Mouse (Mus musculus) adrenal gland, adult 18-20 months (tissue): ENCODE results near the gene Snapc5. TPM values are rescaled to one million over a fixed set of nuclear protein-coding genes. Genes with fewer than 3 reads are reported as not detected.
"Not testable (repeated sequence)": the region's sequence is repeated elsewhere in the genome, so short reads cannot be mapped to it uniquely, and the experiment has no call there.

Source experiments
- DNase-seq, 2 experiments: peaks; one replicate each; pipeline ENCODE4 v3.0.0; 2021 to 2022; ENCODE audit warnings: low spot score in 2 of 2
- total RNA-seq, 2 experiments: library from RNA; stranded (reverse); gene quantifications; 1 replicate in 1 of 2; 2 replicates in 1 of 2; pipeline ENCODE4 v1.2.3; 2021

Gene Snapc5
- total RNA-seq, 2 experiments from 2014 or later, result 23.2 to 25.0 TPM

- not testable (repeated sequence) for DNase-seq
Observed at GRCm38 (mm10) chr9:64198763-64199418, 19.8 kb downstream of the Snapc5 start.

- DNase-seq, result no peak
Observed at GRCm38 (mm10) chr9:64199897-64200296, 20.8 kb downstream of the Snapc5 start.

GRCm38 (mm10) chr9:64202331-64202730 lies 23.3 kb downstream of the Snapc5 start:
- no peak for DNase-seq

DNA sequence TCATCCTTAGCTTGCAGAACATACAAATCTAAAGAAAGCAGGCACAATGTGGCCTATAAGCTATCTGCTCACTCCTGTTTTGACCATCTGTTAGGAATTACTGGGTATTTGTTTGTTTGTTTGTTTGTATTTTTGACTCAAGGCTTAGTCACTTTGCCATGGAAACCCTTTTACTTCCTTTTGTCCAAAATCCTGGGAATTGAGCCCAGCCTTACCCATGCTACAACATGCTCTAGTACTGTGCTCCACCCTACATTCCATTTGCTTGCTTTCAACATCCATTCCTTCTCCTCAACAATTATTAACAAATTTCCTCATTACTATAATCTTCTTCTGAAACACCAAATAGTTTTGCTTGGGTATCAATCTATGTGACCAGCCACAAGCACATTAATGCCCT lies 23.8 kb downstream of the Snapc5 start:
- DNase-seq, result no peak

- DNase-seq, result no peak
Observed at GRCm38 (mm10) chr9:64207509-64208084, 28.5 kb downstream of the Snapc5 start.

- DNase-seq, result no peak
Observed at GRCm38 (mm10) chr9:64214452-64214851, 35.4 kb downstream of the Snapc5 start.

DNA sequence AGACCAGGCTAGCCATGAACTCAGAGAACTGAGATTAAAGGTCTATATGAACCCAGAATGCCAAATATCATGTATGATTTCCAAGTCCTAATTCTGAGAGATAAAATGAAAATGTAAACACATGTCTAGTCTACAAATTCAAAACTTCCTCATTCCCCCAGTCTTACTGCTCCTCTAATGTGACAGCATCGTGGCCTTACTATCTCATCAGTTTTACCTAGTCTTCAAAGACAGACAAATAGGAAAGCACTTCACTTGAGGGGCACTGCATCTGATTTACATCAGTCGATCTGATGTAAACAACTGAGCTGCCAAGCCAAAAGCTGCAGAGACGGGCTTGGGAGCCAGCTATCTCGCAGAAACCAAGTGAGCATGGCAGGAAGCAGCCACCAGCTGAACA lies 37.0 kb downstream of the Snapc5 start:
- no peak for DNase-seq

DNA sequence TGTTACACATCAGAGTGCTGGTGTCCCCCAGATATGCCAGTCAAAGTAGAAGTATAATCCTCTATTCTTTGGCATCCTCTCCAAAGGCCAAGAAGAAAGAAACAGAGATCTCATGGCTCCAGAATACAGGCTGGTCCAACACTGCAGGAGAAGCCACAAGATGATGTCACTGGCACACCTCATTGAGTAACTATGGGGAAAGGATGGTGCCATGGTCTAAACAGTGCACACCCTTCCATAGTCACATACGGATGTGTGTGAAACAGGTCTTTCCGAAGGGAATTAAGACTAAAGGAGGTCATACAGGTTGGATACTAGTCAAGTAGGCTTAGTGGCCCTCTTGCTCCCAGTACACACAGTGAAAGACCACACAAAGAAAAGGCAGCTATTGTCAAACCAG lies 37.6 kb downstream of the Snapc5 start:
- no peak for DNase-seq

DNA sequence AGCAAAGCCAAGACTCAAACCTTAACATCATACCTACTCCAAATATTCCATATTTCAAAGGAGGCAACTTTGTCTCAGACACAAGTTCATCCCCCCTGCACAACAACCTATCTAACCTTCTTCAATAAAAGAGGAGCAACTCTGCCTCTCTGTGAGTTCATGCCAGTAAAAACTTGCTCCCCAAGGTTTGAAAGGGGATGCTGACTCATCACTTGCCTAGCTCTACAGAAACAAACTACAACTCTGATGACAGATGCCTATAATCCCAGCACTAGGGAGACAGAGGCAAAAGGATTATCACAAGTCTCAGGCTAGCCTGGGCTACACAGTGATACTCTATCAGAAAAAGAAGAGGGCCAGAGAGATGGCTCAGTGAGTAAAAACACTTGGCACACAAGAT lies 38.8 kb downstream of the Snapc5 start:
- no peak for DNase-seq

DNA sequence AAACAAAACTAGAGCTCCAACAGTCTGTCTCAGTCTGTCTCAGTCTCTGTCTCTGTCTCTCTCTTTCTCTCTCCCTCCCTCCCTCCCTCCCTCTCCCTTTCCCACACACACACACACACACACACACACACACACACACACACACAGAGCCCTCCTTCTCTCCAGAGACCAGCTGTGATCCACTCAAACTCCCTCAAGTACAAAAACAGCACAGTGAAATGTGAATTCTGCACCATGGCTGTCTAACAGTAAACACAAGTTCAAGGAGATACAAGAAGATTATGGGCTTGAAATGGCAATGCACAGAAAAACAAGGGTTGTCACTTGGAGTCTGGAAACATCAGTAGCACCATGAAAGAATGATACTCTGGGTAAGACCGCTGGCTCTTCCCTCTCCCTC lies 40.2 kb downstream of the Snapc5 start:
- no peak for DNase-seq

GRCm38 (mm10) chr9:64219772-64220420 lies 40.8 kb downstream of the Snapc5 start:
- no peak for DNase-seq

- no peak for DNase-seq
Observed at GRCm38 (mm10) chr9:64220603-64221002, 41.5 kb downstream of the Snapc5 start.

- DNase-seq, result no peak
Observed at GRCm38 (mm10) chr9:64221480-64221879, 42.4 kb downstream of the Snapc5 start.

DNA sequence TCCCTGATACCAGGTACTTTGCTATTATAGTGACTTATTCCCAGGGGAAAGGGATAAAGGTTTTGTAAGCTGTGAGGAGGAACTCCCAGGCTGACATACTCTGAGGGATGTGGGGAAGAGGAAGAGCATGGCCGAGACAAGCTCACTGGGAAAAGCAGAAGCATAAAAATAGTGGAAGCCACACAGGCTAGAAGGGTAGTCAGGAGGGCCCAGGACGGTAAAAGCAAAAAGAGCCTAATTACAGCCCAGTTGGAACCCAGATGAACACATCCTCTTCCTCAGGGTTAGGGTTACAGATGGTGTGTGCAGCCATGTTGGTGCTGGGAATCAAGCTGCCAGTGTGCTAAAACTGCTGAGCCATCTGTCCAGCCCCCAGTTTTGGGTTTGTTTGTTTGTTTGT lies 43.0 kb downstream of the Snapc5 start:
- DNase-seq, result no peak

DNA sequence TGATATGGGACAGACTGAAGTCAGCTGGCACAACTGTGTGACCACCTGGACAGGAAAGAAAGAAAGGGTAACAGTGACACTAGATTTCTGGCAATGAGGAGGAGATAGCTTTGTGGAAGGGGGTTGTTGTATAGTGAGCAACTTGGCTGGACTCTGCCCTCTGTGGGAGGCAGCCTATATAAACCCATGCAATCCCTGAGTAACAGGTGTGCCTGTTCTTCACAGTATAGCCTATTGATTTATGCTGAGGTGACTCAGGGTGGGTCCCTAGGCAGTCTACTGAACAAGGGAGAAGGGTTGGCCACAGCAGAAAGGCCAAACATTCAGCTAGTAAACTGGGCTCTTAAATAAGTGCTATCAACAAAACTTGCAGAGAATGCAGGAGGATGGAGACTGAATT lies 46.7 kb downstream of the Snapc5 start:
- no peak for DNase-seq

- DNase-seq, result no peak
Observed at GRCm38 (mm10) chr9:64227736-64228135, 48.7 kb downstream of the Snapc5 start.

DNA sequence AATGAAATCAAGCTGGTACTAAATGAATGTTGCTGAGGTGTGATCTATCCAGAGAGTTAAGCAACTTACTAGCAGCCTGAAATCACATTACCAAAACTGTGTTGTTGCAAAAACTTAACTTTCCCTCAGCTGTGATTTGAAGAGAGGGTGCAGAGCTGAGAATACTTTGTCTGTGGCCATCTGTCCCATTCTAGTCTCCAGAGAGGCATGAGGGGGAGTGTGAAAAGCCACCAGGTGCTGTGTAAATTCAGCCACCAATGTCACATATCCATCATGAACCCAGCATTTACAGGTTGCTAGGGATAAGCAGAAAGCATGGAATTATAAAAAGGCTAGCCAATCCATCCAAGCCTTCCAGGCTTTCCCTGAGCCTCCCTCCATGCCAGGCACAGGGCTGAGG lies 49.9 kb downstream of the Snapc5 start:
- DNase-seq, result no peak

GRCm38 (mm10) chr9:64231171-64231570 lies 52.1 kb downstream of the Snapc5 start:
- no peak for DNase-seq

- no peak for DNase-seq
Observed at GRCm38 (mm10) chr9:64231674-64232073, 52.6 kb downstream of the Snapc5 start.

GRCm38 (mm10) chr9:64232257-64232957 lies 53.3 kb downstream of the Snapc5 start:
- no peak for DNase-seq
